Mouse (Mus musculus) regulatory T cell (primary cell): ENCODE measurements around the gene Emx1.
"Not testable (repeated sequence)": the region's sequence is repeated elsewhere in the genome, so short reads cannot be mapped to it uniquely, and the experiment has no call there.

ENCODE experiments used
- in situ Hi-C: fragments of 300-600 bp; cut with MboI, MseI; formaldehyde crosslinking; loops from one replicate; pipeline ENCODE4 v1.15.1; 2025; ENCODE audit warnings: high pct_unique_total_duplicates

Gene Emx1

GRCm38 (mm10) chr6:85187340-85188211, at the start of gene Emx1:
Gene Emx1, plus strand, starts transcription at chr6:85187438.
- in situ Hi-C loops = no loop called here

DNA sequence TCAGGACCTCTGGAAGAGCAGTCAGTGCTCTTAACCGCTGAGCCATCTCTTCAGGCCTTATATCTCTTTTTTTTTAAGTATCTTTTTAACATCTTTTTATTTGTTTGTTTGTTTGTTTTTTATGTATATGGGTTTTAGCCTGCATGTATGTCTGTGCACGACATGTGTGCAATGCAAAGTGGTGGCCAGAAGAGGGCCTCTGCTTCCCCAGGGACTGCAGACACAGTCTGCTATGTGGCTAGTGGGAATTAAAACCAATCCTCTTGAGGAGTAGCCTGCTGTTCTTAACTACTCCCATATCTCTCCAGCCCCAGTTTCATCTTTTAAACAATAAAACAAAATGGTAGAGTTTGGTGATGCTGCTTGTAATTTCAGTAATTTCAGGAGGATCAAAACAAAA, 47.7 kb upstream of the Emx1 start:
- in situ Hi-C loops = no loop called here

GRCm38 (mm10) chr6:85141013-85141412, 46.2 kb upstream of the Emx1 start:
- in situ Hi-C loops = not testable (repeated sequence)

DNA sequence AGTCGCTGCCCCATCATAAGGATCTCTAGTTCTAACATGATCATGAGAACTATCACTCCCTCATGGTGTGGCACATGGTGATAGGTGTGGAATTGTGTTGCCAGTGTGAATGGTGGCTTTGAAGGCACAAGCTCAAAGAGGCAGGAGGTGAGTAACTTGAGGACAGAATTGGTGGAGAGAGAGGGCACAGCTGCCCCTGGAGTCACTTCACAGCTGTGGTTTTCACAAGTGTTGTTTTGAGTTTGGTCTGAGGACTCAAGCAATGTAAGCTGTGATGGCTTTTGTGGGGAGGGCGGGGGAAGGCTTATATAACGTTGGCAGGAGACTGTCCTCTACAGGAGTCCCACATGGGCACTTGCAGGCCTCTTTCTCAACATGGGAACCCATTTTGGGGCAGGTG, 42.8 kb upstream of the Emx1 start:
- in situ Hi-C loops = no loop called here

GRCm38 (mm10) chr6:85147636-85148035, 39.6 kb upstream of the Emx1 start:
- in situ Hi-C loops = loop anchor here (5.0 kb wide), 1 partner anchor 85 kb away; no protein-coding TSS in a partner anchor

DNA sequence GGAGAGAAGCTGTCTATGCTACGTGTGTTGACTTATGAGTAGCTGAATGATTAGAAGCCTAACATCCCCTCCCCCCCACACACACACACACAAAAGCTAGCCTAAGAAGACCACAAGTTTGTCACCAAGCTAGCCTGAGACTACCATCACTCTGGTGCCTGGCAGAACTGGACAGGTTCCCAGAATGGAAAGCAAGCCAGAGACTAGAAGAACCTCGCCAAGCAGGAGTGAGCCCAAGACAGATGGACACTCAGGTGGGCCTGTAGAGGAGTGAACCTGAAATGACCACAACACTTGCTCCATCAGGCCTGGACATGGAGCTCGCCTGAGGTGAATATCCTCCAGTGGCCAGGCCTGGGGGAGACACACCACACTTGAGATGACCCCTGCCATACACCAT, 36.9 kb upstream of the Emx1 start:
- in situ Hi-C loops = loop anchor here (5.0 kb wide), 1 partner anchor 257 kb away; no protein-coding TSS in a partner anchor

DNA sequence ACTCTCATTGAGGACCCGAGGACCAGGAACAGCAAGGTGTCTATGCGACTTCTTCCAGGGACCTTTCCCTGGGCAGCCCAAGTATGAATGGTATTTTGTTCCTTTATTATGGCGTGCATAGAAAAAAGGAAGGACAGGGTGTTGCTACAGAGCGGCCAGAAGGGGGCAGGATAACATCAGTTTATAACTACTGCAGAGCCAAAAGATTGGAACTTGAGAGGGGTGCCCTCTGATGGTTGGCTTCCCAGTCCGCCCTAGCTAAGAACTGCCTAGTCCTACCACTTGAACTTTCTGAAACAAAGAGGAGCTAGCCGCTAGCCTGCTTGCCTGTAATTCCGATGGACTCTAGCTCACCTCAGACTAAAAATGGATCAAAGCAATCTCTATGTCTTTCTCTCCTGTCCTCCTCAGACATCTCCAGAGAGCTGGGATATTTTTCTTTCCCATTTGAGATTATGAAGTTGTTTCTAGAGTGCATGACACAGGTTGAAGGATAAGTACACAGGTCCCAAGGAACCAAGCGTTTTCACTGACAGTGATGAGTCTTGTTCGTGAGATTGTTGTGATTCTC, 33.2 kb upstream of the Emx1 start:
- in situ Hi-C loops = loop anchor here (5.0 kb wide), 1 partner anchor 253 kb away; no protein-coding TSS in a partner anchor

- in situ Hi-C loops = loop anchor here (5.0 kb wide), 1 partner anchor 252 kb away; no protein-coding TSS in a partner anchor
These were observed 32.2 kb upstream of the Emx1 start for GRCm38 (mm10) chr6:85154861-85155528.

DNA sequence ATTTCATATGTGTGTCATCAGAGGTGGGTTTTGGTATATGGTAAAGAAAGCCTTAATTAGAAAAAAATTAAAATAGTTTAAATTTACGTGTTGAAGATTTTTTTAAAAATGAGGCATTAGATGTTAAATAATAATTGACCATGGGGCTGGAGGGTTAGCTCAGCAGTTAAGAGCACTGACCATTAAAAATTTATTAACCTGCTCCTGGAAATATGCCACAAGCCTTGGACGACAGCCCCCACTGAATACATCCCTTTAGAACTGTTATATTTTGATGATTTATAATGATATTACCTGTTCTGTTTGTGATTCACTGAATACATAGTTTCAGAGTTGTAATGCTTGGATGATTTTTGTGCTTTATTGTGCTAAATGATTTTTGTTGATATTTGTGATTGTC, 30.7 kb upstream of the Emx1 start:
- in situ Hi-C loops = not testable (repeated sequence)

DNA sequence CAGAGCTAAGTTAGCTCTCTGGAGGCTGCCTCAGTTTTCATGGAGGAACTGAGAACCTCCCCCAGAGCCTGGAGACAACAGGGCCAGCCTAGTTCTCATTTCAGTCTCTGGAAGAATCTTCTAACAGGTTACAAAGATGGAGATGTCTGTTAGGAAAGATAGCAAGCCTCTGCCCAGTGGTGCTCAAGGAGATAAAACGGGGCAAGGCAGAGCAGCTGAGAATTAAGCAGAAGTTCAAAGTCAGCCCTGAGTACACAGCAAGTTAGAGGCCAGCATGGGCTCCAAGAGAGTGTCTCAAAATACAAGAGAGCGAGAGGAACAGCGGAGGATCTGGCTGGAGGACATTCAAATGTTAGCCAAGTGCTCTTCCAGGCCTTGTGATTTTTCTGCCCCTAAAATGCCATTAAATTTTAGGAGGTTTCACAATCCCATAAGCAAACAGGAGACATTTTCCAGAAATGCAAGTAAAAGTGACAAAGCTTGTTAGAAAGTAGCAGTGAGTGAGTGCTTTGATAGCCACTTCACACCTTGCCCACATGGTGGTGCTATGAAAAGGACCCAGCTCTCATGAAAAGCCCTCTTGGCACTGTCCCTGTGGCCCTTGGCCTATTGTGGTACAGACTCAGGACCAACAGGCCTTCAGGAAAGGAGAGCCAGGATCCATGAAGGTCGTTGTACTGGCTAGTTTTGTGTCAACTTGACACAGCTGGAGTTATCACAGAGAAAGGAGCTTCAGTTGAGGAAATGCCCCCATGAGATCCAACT, 29.0 kb upstream of the Emx1 start:
- in situ Hi-C loops = not testable (repeated sequence)

GRCm38 (mm10) chr6:85159092-85159760, 28.0 kb upstream of the Emx1 start:
- in situ Hi-C loops = not testable (repeated sequence)

DNA sequence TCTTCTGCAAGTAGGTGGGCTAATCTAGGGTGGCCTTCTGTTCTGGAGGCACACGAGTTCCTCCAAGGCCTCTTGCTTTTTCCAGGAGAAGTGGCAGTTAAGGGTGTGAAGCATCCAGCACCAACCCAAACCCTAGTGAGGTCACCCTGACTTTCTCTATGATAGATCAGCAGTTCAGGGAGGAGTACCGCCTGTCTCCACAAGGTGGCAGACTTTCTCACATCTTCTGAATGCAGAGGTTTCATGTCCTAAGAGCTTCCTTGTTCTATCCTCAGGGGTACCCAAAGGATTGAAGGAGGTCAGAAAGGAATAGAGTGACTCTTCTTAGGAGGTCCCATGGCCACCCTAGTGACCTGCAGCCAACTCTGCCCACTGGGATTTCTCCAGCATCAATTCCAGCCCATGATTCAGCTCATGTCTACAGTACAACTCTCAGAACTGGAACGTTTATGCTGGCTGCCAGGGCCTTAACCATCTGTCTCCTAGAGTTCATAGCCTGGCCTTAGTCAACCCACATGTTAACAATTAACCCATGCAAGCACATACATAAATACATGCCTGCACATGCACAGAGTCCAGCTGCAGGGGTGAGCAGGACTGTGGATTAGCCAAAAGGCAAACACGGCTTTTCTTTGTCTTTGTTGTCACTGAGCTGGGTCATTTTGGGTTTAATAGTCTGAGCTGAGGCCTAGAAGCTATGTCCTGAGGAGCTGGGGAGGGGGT, 26.9 kb upstream of the Emx1 start:
- in situ Hi-C loops = no loop called here

- in situ Hi-C loops = no loop called here
These were observed 21.8 kb upstream of the Emx1 start for GRCm38 (mm10) chr6:85165440-85165921.

GRCm38 (mm10) chr6:85179569-85179968, 7.7 kb upstream of the Emx1 start:
- in situ Hi-C loops = no loop called here

- in situ Hi-C loops = no loop called here
These were observed 7.2 kb upstream of the Emx1 start for GRCm38 (mm10) chr6:85180036-85180435.

- in situ Hi-C loops = no loop called here
These were observed 3.3 kb upstream of the Emx1 start for GRCm38 (mm10) chr6:85183951-85184350.

DNA sequence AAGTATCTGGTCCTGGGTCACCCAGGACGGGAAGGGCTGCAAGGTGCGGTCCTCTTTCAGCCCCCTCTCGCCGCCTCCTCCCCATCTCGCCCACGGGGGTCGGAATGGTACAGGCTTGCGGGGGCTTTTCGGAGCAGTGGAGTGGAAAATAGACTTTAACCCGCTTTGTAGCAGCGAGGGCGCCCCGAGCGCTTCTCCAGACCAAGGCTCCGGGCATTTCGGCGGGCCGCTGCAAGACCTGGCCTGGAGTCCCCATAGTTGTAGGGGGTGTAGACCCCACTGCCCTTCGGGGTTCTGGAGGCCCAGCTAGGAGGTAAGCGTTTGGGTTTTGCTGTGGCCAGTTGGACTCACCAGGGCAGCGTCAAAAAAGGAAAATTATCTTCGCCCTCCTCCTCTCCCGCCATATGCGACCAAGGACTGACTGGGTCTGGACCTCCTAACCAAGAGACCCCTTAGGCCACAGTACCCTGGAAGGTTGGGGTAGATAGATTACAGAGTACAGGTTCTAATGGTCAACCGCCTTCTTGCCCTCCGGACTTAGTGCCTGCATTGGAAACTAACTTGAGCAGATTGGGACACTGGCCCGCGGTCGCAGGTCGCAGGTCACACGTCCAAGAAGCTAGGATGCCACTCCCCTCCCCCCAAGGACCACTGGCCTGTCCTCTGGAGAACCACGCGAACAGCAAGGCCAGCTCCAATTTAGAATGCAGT, 1.1 kb upstream of the Emx1 start:
- in situ Hi-C loops = no loop called here

DNA sequence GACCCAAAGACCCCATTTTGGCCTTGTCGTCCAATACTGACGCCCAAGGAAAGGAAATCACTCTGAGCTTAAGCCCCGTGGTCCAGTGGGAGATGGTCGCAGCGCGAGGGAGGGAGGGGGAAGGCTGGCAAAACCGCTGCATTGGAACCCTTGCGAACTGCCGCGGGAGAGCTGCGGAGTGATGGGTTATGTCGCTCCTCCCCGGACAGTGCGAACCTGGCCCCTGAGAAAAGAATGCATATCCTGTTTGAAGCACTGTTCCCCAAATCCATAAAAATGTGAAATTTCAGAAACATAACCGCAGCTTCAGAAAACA, 536 bp upstream of the Emx1 start:
- in situ Hi-C loops = no loop called here

DNA sequence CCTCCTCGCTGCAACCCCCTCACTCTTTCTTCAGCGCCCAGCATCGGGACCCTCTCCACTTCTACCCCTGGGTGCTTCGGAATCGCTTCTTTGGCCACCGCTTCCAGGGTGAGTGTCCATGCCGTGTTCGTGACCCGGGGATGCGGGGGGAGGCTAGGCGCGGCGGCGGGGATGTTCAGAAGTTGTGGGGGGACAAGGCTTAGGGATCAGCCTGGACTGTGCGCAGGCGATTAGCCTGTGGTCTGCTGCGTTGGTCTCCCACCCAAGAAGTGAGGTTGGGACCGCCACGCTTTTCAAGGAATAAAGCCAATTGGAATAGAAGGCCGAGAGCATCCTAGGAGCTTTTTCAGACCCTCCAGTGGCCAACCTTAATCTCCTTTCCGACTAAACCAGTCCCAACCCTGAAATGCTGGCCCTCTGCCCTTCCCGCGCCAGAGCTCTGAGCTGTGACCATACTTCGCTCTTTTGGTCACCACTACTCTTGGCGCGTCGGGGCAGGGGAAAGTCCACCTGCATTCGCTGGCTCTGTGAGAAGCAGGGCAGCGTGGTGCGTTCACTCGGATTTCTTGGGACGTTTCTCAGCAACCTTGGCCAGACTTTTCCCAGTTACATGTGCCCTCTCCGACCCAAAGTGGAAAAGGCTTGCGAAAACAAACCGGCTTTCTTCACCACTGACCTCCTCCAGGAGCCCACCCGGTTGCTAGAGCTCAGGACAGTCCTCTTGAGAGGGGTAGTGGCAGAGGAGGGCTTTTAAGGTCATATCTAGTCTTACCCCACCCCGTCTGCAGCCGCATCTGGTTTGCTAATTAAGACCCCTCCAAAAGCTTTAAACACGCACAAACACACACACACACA, 1.2 kb downstream of the Emx1 start:
- in situ Hi-C loops = no loop called here
